Mouse (Mus musculus) G1E (cell line): Measurements from ENCODE around the gene Bcl11b. TPM values are rescaled to one million over a fixed set of nuclear protein-coding genes. Genes with fewer than 3 reads are reported as not detected.

Experiments
- ATAC-seq: 2 replicates; pipeline ENCODE4 v1.8.0; 2016; ENCODE audit warnings: mild to moderate bottlenecking; ENCODE audit not compliant: insufficient number of reproducible peaks, poor library complexity, low FRiP score, severe bottlenecking; ENCODE audit errors: extremely low read depth
- DNase-seq: peaks from one replicate; pipeline ENCODE4 v3.0.0; 2012; ENCODE audit warnings: low spot score
- H3K27me3 ChIP-seq: 2 replicates; pipeline ENCODE4 v1.6.1; 2012; ENCODE audit warnings: mild to moderate bottlenecking, low read length, inconsistent platforms; ENCODE audit not compliant: insufficient read depth
- H3K36me3 ChIP-seq: replicated peaks from 2 replicates; pipeline ENCODE3; 2012; ENCODE audit warnings: mild to moderate bottlenecking, inconsistent platforms
- H3K4me1 ChIP-seq: 2 replicates; pipeline ENCODE4 v1.6.1; 2012; ENCODE audit warnings: low read depth, low read length, inconsistent platforms, mixed read lengths; ENCODE audit not compliant: insufficient read depth
- H3K4me3 ChIP-seq: 2 replicates; pipeline ENCODE4 v1.5.1; 2012; ENCODE audit warnings: low read depth, mild to moderate bottlenecking, inconsistent platforms, low read length, moderate library complexity, mixed read lengths
- H3K9me3 ChIP-seq: replicated peaks from 2 replicates; pipeline ENCODE4 v1.6.1; 2012; ENCODE audit warnings: inconsistent platforms
- CTCF ChIP-seq: IDR thresholded peaks from 2 replicates; pipeline ENCODE4 v1.5.1; 2012; ENCODE audit warnings: low read depth, low read length, inconsistent platforms, mixed read lengths
- GATA1 ChIP-seq: IDR thresholded peaks from 2 replicates; pipeline ENCODE4 v1.6.1; 2012; ENCODE audit warnings: borderline replicate concordance, low read length, inconsistent platforms, mixed read lengths
- GATA2 ChIP-seq: IDR thresholded peaks from 2 replicates; pipeline ENCODE4 v1.6.1; 2012; ENCODE audit warnings: low read depth, low read length, inconsistent platforms, borderline replicate concordance
- POLR2AphosphoS5 ChIP-seq: IDR thresholded peaks from 2 replicates; pipeline ENCODE4 v1.6.1; 2012; ENCODE audit warnings: low read depth, low read length, inconsistent platforms; ENCODE audit not compliant: insufficient replicate concordance
- TAL1 ChIP-seq: conservative IDR thresholded peaks from 2 replicates; pipeline ENCODE4 v1.6.1; 2012; ENCODE audit warnings: low read depth, low read length, inconsistent platforms, mixed read lengths
- polyA plus RNA-seq: library from polyadenylated mRNA; stranded (reverse); fragments of >175 nt; gene quantifications from 2 replicates; pipeline ENCODE4 v1.2.3, GENCODE M21; 2012
- total RNA-seq, 2 experiments: library from RNA; stranded (forward) in 1 of 2; stranded (reverse) in 1 of 2; fragments of 200-1000 nt in 1 of 2; fragments of >200 nt in 1 of 2; fragmentation: Nextera tagmentation in 1 of 2; gene quantifications; 2 replicates each; pipeline ENCODE4 v1.2.3; 2014 to 2017

The Bcl11b gene
- total and polyA plus RNA-seq, 3 experiments: 0.05 TPM; not detected in 2

GRCm38 (mm10) chr12:107996773-107997172 lies 6.6 kb downstream of the Bcl11b start:
- H3K27me3 ChIP-seq: no peaks in the 10 kb centered on the region
- no peaks in the 10 kb centered on the region for H3K4me1 ChIP-seq
- no peaks in the 10 kb centered on the region for H3K36me3 ChIP-seq
- DNase-seq (no peak), ATAC-seq (no peak)
- TF ChIP-seq POLR2AphosphoS5 (no peak), TAL1 (no peak), GATA1 (no peak), GATA2 (no peak), CTCF (no peak)
- H3K9me3 ChIP-seq: peaks cover 84% of the 10 kb centered on the region
- no peak overlapping the region for H3K4me3 ChIP-seq

GRCm38 (mm10) chr12:107996216-107996615 lies 7.2 kb downstream of the Bcl11b start:
- no peaks in the 10 kb centered on the region for H3K4me1 ChIP-seq
- no peaks in the 10 kb centered on the region for H3K36me3 ChIP-seq
- no peak for TF ChIP-seq GATA1
- no peak for TF ChIP-seq GATA2
- no peak for TF ChIP-seq POLR2AphosphoS5
- TF ChIP-seq TAL1: no peak
- no peak for TF ChIP-seq CTCF
- ATAC-seq (no peak), DNase-seq (no peak)
- no peak overlapping the region for H3K4me3 ChIP-seq
- no peaks in the 10 kb centered on the region for H3K27me3 ChIP-seq
- H3K9me3 ChIP-seq: peaks cover 84% of the 10 kb centered on the region

GRCm38 (mm10) chr12:107994421-107994820 lies 9.0 kb downstream of the Bcl11b start:
- no peak for ATAC-seq
- Histone ChIP-seq H3K4me1 (no peaks in the 10 kb centered on the region), H3K36me3 (no peaks in the 10 kb centered on the region), H3K27me3 (no peaks in the 10 kb centered on the region), H3K4me3 (no peak overlapping the region), H3K9me3 (peaks cover 83% of the 10 kb centered on the region)
- TF ChIP-seq CTCF: no peak
- TF ChIP-seq TAL1: no peak
- no peak for TF ChIP-seq GATA2
- no peak for TF ChIP-seq GATA1
- TF ChIP-seq POLR2AphosphoS5: no peak
- no peak for DNase-seq

- no peak for ATAC-seq
- DNase-seq: no peak
- H3K4me1 ChIP-seq: no peaks in the 10 kb centered on the region
- no peaks in the 10 kb centered on the region for H3K27me3 ChIP-seq
- no peaks in the 10 kb centered on the region for H3K36me3 ChIP-seq
- H3K4me3 ChIP-seq: no peak overlapping the region
- peaks cover 86% of the 10 kb centered on the region for H3K9me3 ChIP-seq
- TF ChIP-seq GATA2: no peak
These were observed 10.4 kb downstream of the Bcl11b start for GRCm38 (mm10) chr12:107993029-107993428.

GRCm38 (mm10) chr12:107991191-107991590 lies 12.2 kb downstream of the Bcl11b start:
- Histone ChIP-seq H3K4me1 (no peaks in the 10 kb centered on the region), H3K4me3 (no peak overlapping the region), H3K36me3 (no peaks in the 10 kb centered on the region), H3K9me3 (peaks cover 86% of the 10 kb centered on the region), H3K27me3 (no peaks in the 10 kb centered on the region)
- DNase-seq: no peak
- ATAC-seq: no peak
- no peak for TF ChIP-seq GATA1
- TF ChIP-seq GATA2: no peak
- no peak for TF ChIP-seq TAL1
- no peak for TF ChIP-seq POLR2AphosphoS5
- no peak for TF ChIP-seq CTCF

- Histone ChIP-seq H3K9me3 (peaks cover 91% of the 10 kb centered on the region), H3K4me1 (no peaks in the 10 kb centered on the region), H3K36me3 (no peaks in the 10 kb centered on the region)
These were observed 20.2 kb downstream of the Bcl11b start for GRCm38 (mm10) chr12:107983211-107983610.

GRCm38 (mm10) chr12:107982306-107982705 lies 21.1 kb downstream of the Bcl11b start:
- Histone ChIP-seq H3K36me3 (no peaks in the 10 kb centered on the region), H3K4me1 (no peaks in the 10 kb centered on the region), H3K27me3 (no peaks in the 10 kb centered on the region; the same call in 1 of the 2 replicates), H3K4me3 (no peak overlapping the region), H3K9me3 (peaks cover 93% of the 10 kb centered on the region)
- ATAC-seq (no peak), DNase-seq (no peak)
- TF ChIP-seq GATA1 (no peak), POLR2AphosphoS5 (no peak)

More at GRCm38 (mm10) chr12:107983211-107983610, 20.2 kb downstream of the Bcl11b start:
- DNase-seq (no peak), ATAC-seq (no peak)
- TF ChIP-seq CTCF (no peak), POLR2AphosphoS5 (no peak), TAL1 (no peak), GATA2 (no peak), GATA1 (no peak)
- no peak overlapping the region for H3K4me3 ChIP-seq
- H3K27me3 ChIP-seq: no peaks in the 10 kb centered on the region; the same call in 1 of the 2 replicates
